Mouse (Mus musculus) liver, postnatal 0 days (tissue): ENCODE data around the gene Rprd1b. TPM values are rescaled to one million over a fixed set of nuclear protein-coding genes. Genes with fewer than 3 reads are reported as not detected.

Experiments used
- ATAC-seq: fragments of 200-750 bp; cut with Nextera tagmentation; 2 replicates; pipeline ENCODE4 v1.8.0; 2017; ENCODE audit warnings: mild to moderate bottlenecking, moderate library complexity
- DNase-seq: peaks from one replicate; pipeline ENCODE4 v3.0.0-alpha.2; 2016
- H3K27ac ChIP-seq: fragments of 300-500 bp; sonication (generic); 2 replicates; pipeline ENCODE4 v1.5.1; 2014; ENCODE audit warnings: antibody characterized with exemption, moderate library complexity, mild to moderate bottlenecking, low read depth
- H3K27me3 ChIP-seq: fragments of 300-500 bp; sonication (generic); 2 replicates; pipeline ENCODE4 v1.6.1; 2014; ENCODE audit warnings: low read length, control low read depth, mixed read lengths; ENCODE audit not compliant: insufficient read depth
- H3K36me3 ChIP-seq: fragments of 300-500 bp; sonication (generic); replicated peaks from 2 replicates; pipeline ENCODE4 v1.6.1; 2014; ENCODE audit warnings: mild to moderate bottlenecking, control low read depth, low read length, moderate library complexity, mixed read lengths; ENCODE audit not compliant: insufficient read depth
- H3K4me1 ChIP-seq: fragments of 300-500 bp; sonication (generic); 2 replicates; pipeline ENCODE4 v1.6.1; 2014; ENCODE audit warnings: antibody characterized with exemption, mild to moderate bottlenecking, control low read depth; ENCODE audit not compliant: insufficient read depth
- H3K4me2 ChIP-seq: fragments of 300-500 bp; sonication (generic); 2 replicates; pipeline ENCODE4 v1.6.1; 2014; ENCODE audit warnings: low read depth, mild to moderate bottlenecking, low read length, moderate library complexity, mixed read lengths
- H3K4me3 ChIP-seq: fragments of 300-500 bp; sonication (generic); 2 replicates; pipeline ENCODE4 v1.5.1; 2014; ENCODE audit warnings: low read depth, low read length
- H3K9ac ChIP-seq: fragments of 300-500 bp; sonication (generic); replicated peaks from 2 replicates; pipeline ENCODE4 v1.6.1; 2014; ENCODE audit warnings: mild to moderate bottlenecking, moderate library complexity
- H3K9me3 ChIP-seq: fragments of 300-500 bp; sonication (generic); 2 replicates; pipeline ENCODE4 v1.6.1; 2016; ENCODE audit warnings: mild to moderate bottlenecking, control low read depth, low read length, mixed read lengths
- CTCF ChIP-seq: sonication (generic); IDR thresholded peaks from 2 replicates; pipeline ENCODE4 v1.5.1; 2016; ENCODE audit warnings: antibody characterized with exemption, low read depth
- EP300 ChIP-seq: IDR thresholded peaks from 2 replicates; pipeline ENCODE4 v1.6.1; 2016; ENCODE audit warnings: antibody characterized with exemption, low read depth, mild to moderate bottlenecking
- WGBS: fragments of 180-500 bp; shearing (Covaris S2); extraction: QIAGEN DNeasy Blood & Tissue Kit; methylation state at CpG from one replicate; pipeline ENCODE4 v1.1.7; 2014; ENCODE audit not compliant: insufficient replicate concordance; 5-methylcytosine and 5-hydroxymethylcytosine counted together
- polyA plus RNA-seq: library from polyadenylated mRNA; unstranded; fragments of >200 nt; fragmentation: Nextera tagmentation; extraction: Ambion mirVana; gene quantifications from 2 replicates; pipeline ENCODE4 v1.2.1, GENCODE M21; 2015

Gene Rprd1b
- polyA plus RNA-seq, 1 experiment from 2014 or later: 17.4 TPM

DNA sequence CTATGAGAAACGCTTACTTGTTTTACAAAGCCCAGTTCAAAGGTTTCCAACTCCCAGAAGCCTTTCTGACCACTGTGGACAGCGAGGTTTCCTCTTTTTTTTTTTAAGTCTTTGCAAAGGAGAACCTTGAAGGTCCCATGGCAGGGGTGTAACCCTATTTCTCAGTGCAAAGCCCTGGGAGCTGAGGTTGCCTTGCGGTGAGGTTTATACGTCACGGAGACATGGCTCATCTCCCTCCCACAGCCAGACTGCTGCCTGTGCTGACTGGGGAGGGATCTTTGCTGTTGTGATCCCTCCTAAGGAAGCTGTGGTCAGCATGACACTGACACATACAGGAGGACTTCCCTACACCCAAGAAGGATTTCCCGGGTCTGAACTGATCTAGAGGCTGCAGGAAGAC, 104.8 kb downstream of the Rprd1b start:
- ATAC-seq (peak; percentile 29), DNase-seq (peak; percentile 49)
- WGBS: 34% methylated on average over 6 of the region's 6 CpGs
- peaks cover 24% of the 10 kb centered on the region for H3K4me1 ChIP-seq
- TF ChIP-seq EP300: no peak
- TF ChIP-seq CTCF: no peak
- H3K36me3 ChIP-seq: peaks cover 80% of the 10 kb centered on the region
- H3K4me3 ChIP-seq: no peak overlapping the region
- no peak overlapping the region for H3K9ac ChIP-seq
- H3K27ac ChIP-seq: peak overlapping the region; percentile 11; the same call in 1 of the 2 replicates
- H3K27me3 ChIP-seq: no peaks in the 10 kb centered on the region
- no peaks in the 10 kb centered on the region for H3K9me3 ChIP-seq
- no peak overlapping the region for H3K4me2 ChIP-seq

DNA sequence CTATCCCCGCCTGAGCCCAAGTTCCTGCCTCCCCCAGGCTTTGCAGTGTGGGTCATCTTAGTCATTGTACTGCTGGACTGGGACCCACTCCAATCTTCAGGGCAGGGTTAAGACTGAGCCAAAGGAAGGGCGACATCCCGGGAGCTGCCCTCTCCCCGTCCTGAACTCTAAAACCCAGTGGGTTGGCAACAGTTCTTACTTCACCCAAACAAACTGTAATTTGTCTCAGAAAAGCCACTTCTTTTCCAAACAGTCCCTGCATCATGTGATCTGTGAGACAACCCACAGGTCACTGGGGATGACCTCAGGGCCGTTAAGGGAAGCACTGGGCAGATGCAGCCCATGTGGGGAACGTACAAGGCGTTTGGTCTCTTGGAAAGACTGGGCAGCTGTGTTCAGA, 107.9 kb downstream of the Rprd1b start:
- WGBS: 47% methylated on average over 7 of the region's 7 CpGs
- H3K4me2 ChIP-seq: no peak overlapping the region
- no peaks in the 10 kb centered on the region for H3K27me3 ChIP-seq
- ATAC-seq (peak; percentile 26; the same call in 1 of the 2 replicates), DNase-seq (no peak)
- no peak overlapping the region for H3K9ac ChIP-seq
- H3K36me3 ChIP-seq: peaks cover 93% of the 10 kb centered on the region
- H3K9me3 ChIP-seq: no peaks in the 10 kb centered on the region
- no peak for TF ChIP-seq CTCF
- TF ChIP-seq EP300: peak; percentile 31; the same call in 1 of the 2 replicates
- H3K4me1 ChIP-seq: peaks cover 17% of the 10 kb centered on the region
- H3K4me3 ChIP-seq: no peak overlapping the region
- H3K27ac ChIP-seq: peak overlapping the region; percentile 59

DNA sequence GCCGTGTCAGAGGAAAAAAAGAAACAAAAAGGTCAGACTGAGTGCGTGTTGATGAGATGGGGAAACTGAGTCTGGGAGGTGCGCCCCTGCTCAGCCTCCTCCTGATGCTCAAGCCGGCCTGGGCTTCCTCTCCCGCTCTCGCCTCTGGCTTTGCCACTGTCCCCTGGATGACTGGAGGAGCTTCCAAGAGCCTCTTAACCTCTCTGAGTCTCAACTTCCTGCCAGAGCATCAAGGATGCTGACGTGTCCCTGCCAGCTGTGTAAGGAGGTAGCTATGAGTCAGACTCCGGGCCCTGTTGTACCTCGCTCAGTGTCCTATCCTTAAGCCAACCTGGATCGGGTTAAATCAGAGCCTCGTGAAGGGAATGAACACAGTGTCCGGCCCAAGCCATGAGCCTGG, 109.5 kb downstream of the Rprd1b start:
- Histone ChIP-seq H3K4me2 (no peak overlapping the region), H3K4me3 (no peak overlapping the region), H3K36me3 (peaks cover 86% of the 10 kb centered on the region), H3K9me3 (no peaks in the 10 kb centered on the region), H3K27me3 (no peaks in the 10 kb centered on the region), H3K4me1 (peaks cover 32% of the 10 kb centered on the region), H3K9ac (no peak overlapping the region), H3K27ac (no peak overlapping the region)
- 79% methylated on average over 12 of the region's 12 CpGs for WGBS
- no peak for ATAC-seq
- TF ChIP-seq CTCF: no peak
- DNase-seq: no peak

DNA sequence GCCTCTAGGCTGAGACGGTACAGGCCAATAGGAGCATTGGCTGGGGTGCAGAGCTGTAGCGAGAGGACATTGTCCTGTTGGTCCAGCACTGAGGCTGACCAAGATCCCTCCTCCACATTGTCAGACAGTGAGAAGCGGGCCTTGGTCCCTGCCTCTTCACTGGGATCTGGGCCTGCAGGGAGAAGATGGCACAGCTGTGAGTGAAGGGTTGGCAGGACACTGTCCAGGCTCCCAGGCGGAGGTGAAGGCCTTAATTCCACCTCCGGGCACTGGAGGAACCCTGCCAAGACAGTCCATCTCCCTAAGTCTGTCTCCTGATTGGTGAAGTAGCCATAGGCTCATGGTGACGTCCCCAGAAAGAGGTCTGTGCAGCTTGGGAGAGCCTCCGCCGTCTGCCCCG, 110.5 kb downstream of the Rprd1b start:
- Histone ChIP-seq H3K9me3 (no peaks in the 10 kb centered on the region), H3K4me3 (no peak overlapping the region), H3K9ac (no peak overlapping the region), H3K36me3 (peaks cover 76% of the 10 kb centered on the region), H3K27ac (no peak overlapping the region), H3K27me3 (no peaks in the 10 kb centered on the region), H3K4me1 (peaks cover 40% of the 10 kb centered on the region), H3K4me2 (no peak overlapping the region)
- no peak for ATAC-seq
- TF ChIP-seq EP300: no peak
- no peak for TF ChIP-seq CTCF
- WGBS: 96% methylated on average over 9 of the region's 9 CpGs
- no peak for DNase-seq

DNA sequence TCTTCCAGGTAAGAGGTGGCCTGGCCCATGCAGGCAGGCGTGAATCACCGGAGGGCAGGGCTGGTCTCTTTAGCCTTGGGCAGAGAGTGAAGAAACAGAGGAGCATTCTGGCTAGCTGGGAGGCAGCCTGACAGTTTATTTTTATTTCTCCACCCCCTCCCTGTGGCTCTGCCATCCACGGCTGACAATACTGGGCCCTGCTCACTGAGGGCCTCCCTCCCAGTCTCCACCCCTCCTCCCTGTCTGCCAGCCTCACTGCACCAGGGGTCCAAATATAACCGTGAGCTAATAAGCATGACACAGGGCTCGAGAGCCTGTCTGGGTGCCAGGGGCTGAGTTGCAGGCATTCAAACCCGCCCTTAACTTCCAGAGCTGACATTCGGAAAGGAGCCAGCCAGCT, 111.3 kb downstream of the Rprd1b start:
- TF ChIP-seq CTCF: no peak
- TF ChIP-seq EP300: no peak
- ATAC-seq (no peak), DNase-seq (no peak)
- H3K4me3 ChIP-seq: no peak overlapping the region
- H3K27ac ChIP-seq: 0 out of 2 replicates have a peak overlapping the region, but pooled peaks have one; percentile 22
- H3K9me3 ChIP-seq: no peaks in the 10 kb centered on the region
- H3K27me3 ChIP-seq: no peaks in the 10 kb centered on the region
- no peak overlapping the region for H3K4me2 ChIP-seq
- peaks cover 71% of the 10 kb centered on the region for H3K36me3 ChIP-seq
- no peak overlapping the region for H3K9ac ChIP-seq
- peaks cover 48% of the 10 kb centered on the region for H3K4me1 ChIP-seq
- 59% methylated on average over 7 of the region's 7 CpGs for WGBS

DNA sequence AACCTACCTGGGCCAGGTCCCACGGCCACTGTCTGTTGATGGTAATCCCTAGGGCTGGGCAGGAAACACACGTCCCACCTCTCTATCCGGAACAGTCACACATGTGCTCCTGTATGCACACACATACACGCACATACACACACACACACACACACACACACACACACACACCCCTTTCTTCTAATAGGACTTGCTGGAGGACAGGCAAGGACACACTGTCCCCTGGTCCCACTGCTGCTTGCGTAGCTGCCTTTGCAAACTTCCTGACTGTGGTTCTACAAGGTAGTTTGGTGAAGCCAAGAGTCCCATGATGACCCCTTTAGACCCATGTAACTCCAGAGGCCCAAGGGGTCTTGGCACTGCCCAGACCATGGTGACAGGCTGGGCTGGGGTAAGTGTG, 112.4 kb downstream of the Rprd1b start:
- Histone ChIP-seq H3K4me1 (peaks cover 57% of the 10 kb centered on the region), H3K27ac (peak overlapping the region; percentile 88), H3K27me3 (no peaks in the 10 kb centered on the region), H3K36me3 (peaks cover 60% of the 10 kb centered on the region), H3K4me2 (peak overlapping the region; percentile 87), H3K9ac (peak overlapping the region; percentile 44), H3K9me3 (no peaks in the 10 kb centered on the region), H3K4me3 (no peak overlapping the region)
- no peak for DNase-seq
- WGBS: 76% methylated on average over 5 of the region's 5 CpGs
- no peak for TF ChIP-seq EP300
- no peak for TF ChIP-seq CTCF
- ATAC-seq: no peak

DNA sequence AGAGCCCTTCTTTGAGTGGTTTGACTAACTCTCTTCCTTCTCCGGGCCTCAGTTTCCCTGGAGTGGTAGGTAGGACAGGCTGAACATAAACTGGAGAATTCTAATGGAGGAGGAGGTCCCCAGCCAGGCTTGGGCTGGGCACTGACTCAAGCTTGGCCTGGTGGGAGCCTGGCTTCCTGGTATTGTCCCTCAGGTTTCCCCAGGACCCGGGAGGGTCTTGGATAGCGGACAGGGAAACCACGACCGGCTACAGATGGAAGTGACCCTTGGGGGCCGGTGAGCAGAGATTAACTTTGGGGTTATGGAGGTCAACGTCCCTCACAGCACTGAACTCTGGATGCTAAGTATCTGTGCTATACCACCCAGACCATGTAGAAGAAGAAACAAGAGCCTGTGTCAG, 113.0 kb downstream of the Rprd1b start:
- H3K27me3 ChIP-seq: no peaks in the 10 kb centered on the region
- H3K9ac ChIP-seq: peak overlapping the region; percentile 44
- DNase-seq (no peak), ATAC-seq (no peak)
- H3K4me2 ChIP-seq: peak overlapping the region; percentile 87
- H3K27ac ChIP-seq: peak overlapping the region; percentile 88
- H3K9me3 ChIP-seq: no peaks in the 10 kb centered on the region
- peaks cover 60% of the 10 kb centered on the region for H3K4me1 ChIP-seq
- 56% methylated on average over 7 of the region's 7 CpGs for WGBS
- TF ChIP-seq EP300 (no peak), CTCF (no peak)
- H3K36me3 ChIP-seq: peaks cover 55% of the 10 kb centered on the region
- H3K4me3 ChIP-seq: no peak overlapping the region
